Mouse (Mus musculus) lung, embryonic 16.5 days (tissue): Measurements from ENCODE around the gene Elp1. TPM values are rescaled to one million over a fixed set of nuclear protein-coding genes. Genes with fewer than 3 reads are reported as not detected.

Source experiments
- ATAC-seq: fragments of 200-750 bp; cut with Nextera tagmentation; 2 replicates; pipeline ENCODE4 v1.8.0; 2017; ENCODE audit warnings: low read depth, mild to moderate bottlenecking, moderate library complexity
- H3K27ac ChIP-seq: fragments of 300-500 bp; sonication (generic); 2 replicates; pipeline ENCODE4 v1.5.1; 2014; ENCODE audit warnings: mild to moderate bottlenecking, control low read depth, low read length
- H3K27me3 ChIP-seq: fragments of 300-500 bp; sonication (generic); 2 replicates; pipeline ENCODE4 v1.6.1; 2014; ENCODE audit warnings: low read depth, low read length, mixed read lengths; ENCODE audit not compliant: control insufficient read depth, insufficient read depth
- H3K36me3 ChIP-seq: fragments of 300-500 bp; sonication (generic); 2 replicates; pipeline ENCODE4 v1.6.1; 2014; ENCODE audit warnings: low read length; ENCODE audit not compliant: control insufficient read depth, insufficient read depth
- H3K4me1 ChIP-seq: fragments of 300-500 bp; sonication (generic); replicated peaks from 2 replicates; pipeline ENCODE4 v1.6.1; 2014; ENCODE audit warnings: low read length, mixed read lengths; ENCODE audit not compliant: control insufficient read depth, insufficient read depth
- H3K4me2 ChIP-seq: fragments of 300-500 bp; sonication (generic); 2 replicates; pipeline ENCODE4 v1.6.1; 2014; ENCODE audit warnings: low read depth, low read length, control low read depth
- H3K4me3 ChIP-seq: fragments of 300-500 bp; sonication (generic); 2 replicates; pipeline ENCODE4 v1.5.1; 2014; ENCODE audit warnings: mild to moderate bottlenecking, low read length, control low read depth
- H3K9ac ChIP-seq: fragments of 300-500 bp; sonication (generic); 2 replicates; pipeline ENCODE4 v1.6.1; 2014; ENCODE audit warnings: low read length, control low read depth
- H3K9me3 ChIP-seq: fragments of 300-500 bp; sonication (generic); 2 replicates; pipeline ENCODE4 v1.6.1; 2016; ENCODE audit warnings: low read length; ENCODE audit not compliant: control insufficient read depth
- WGBS: fragments of 180-500 bp; shearing (Covaris S2); extraction: QIAGEN DNeasy Blood & Tissue Kit; methylation state at CpG from one replicate; pipeline ENCODE4 v1.1.7; 2014; 5-methylcytosine and 5-hydroxymethylcytosine counted together
- polyA plus RNA-seq: library from polyadenylated mRNA; unstranded; fragments of >200 nt; fragmentation: Nextera tagmentation; extraction: Ambion mirVana; gene quantifications from 2 replicates; pipeline ENCODE4 v1.2.1, GENCODE M21; 2015

Elp1 gene
- polyA plus RNA-seq, 1 experiment from 2014 or later, result 29.7 TPM

DNA sequence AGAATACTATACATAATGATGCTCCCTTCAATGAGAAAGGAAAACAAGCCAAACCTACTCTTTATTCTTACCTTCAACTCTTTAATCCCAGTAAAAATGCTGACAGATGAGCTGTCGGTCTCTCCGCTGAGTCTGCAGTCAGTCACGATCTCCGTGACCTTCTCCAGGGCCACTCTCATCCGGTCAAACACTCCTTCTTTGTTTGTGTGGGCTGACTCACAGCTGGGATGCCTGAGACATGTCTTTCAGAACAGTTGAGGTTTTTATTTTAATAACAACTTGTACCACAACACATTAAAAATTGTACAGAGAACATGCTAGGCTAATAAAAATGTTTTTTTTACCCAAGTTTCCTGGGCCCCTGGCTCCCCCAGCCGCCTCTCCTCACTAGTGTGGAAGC lies 35.5 kb upstream of the Elp1 start:
- ATAC-seq, result no peak
- WGBS, result 65% methylated on average over 6 of the region's 6 CpGs
- H3K4me1 ChIP-seq, result peaks cover 4% of the 10 kb centered on the region; the same call in 1 of the 2 replicates
- H3K27ac ChIP-seq, result no peak overlapping the region
- peaks cover 3% of the 10 kb centered on the region for H3K36me3 ChIP-seq
- H3K9ac ChIP-seq, result no peak overlapping the region
- no peaks in the 10 kb centered on the region for H3K27me3 ChIP-seq
- H3K9me3 ChIP-seq, result no peaks in the 10 kb centered on the region
- H3K4me2 ChIP-seq, result no peak overlapping the region
- no peak overlapping the region for H3K4me3 ChIP-seq

GRCm38 (mm10) chr4:56831998-56832397 lies 29.9 kb upstream of the Elp1 start:
- Histone ChIP-seq H3K4me3 (no peak overlapping the region), H3K4me1 (peaks cover 4% of the 10 kb centered on the region), H3K36me3 (peaks cover 4% of the 10 kb centered on the region), H3K4me2 (no peak overlapping the region), H3K27ac (no peak overlapping the region), H3K27me3 (no peaks in the 10 kb centered on the region), H3K9me3 (no peaks in the 10 kb centered on the region), H3K9ac (no peak overlapping the region)
- 66% methylated on average over 7 of the region's 7 CpGs for WGBS
- no peak for ATAC-seq

GRCm38 (mm10) chr4:56831013-56831609 lies 29.0 kb upstream of the Elp1 start:
- peak; percentile 67 for ATAC-seq
- no peaks in the 10 kb centered on the region for H3K9me3 ChIP-seq
- H3K9ac ChIP-seq, result no peak overlapping the region
- peaks cover 4% of the 10 kb centered on the region for H3K4me1 ChIP-seq
- H3K27ac ChIP-seq, result no peak overlapping the region
- H3K4me2 ChIP-seq, result peak overlapping the region; percentile 6; the same call in 1 of the 2 replicates
- no peak overlapping the region for H3K4me3 ChIP-seq
- no peaks in the 10 kb centered on the region for H3K27me3 ChIP-seq
- H3K36me3 ChIP-seq, result peaks cover 2% of the 10 kb centered on the region; the same call in 1 of the 2 replicates
- 35% methylated on average over 13 of the region's 13 CpGs for WGBS

DNA sequence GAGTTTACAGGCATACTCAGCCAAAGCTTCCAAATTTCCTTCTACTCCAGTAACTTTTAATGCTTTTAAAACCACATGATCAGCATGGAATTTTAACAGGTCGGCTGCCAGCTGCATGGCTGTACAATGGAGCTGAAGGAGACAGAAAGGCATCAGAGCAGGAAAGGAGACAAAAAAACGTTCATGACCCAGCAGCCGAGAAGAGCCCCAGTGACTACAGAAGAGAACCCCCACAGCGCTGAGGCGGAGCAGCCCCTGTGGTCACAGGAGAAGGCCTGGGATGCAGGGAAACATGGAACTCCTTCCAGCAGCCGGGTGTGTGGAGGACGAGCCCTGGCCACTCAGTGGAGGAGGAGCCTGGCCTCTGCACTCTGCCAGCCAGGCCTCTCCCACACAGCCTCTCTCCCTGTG lies 27.4 kb upstream of the Elp1 start:
- H3K36me3 ChIP-seq, result peaks cover 2% of the 10 kb centered on the region; the same call in 1 of the 2 replicates
- H3K4me1 ChIP-seq, result peaks cover 4% of the 10 kb centered on the region
- ATAC-seq, result peak; percentile 54; the same call in 1 of the 2 replicates
- H3K9me3 ChIP-seq, result no peaks in the 10 kb centered on the region
- no peak overlapping the region for H3K9ac ChIP-seq
- 70% methylated on average over 7 of the region's 7 CpGs for WGBS
- H3K27me3 ChIP-seq, result no peaks in the 10 kb centered on the region
- H3K4me2 ChIP-seq, result no peak overlapping the region
- H3K4me3 ChIP-seq, result no peak overlapping the region
- H3K27ac ChIP-seq, result no peak overlapping the region

GRCm38 (mm10) chr4:56828932-56829331 lies 26.8 kb upstream of the Elp1 start:
- no peak for ATAC-seq
- H3K4me2 ChIP-seq, result no peak overlapping the region
- H3K4me3 ChIP-seq, result no peak overlapping the region
- no peak overlapping the region for H3K27ac ChIP-seq
- H3K4me1 ChIP-seq, result peaks cover 4% of the 10 kb centered on the region
- no peak overlapping the region for H3K9ac ChIP-seq
- 77% methylated on average over 3 of the region's 3 CpGs for WGBS
- H3K36me3 ChIP-seq, result peaks cover 2% of the 10 kb centered on the region; the same call in 1 of the 2 replicates
- H3K27me3 ChIP-seq, result no peaks in the 10 kb centered on the region
- no peaks in the 10 kb centered on the region for H3K9me3 ChIP-seq

- H3K4me2 ChIP-seq, result no peak overlapping the region
- H3K9ac ChIP-seq, result no peak overlapping the region
- no peaks in the 10 kb centered on the region for H3K27me3 ChIP-seq
- ATAC-seq, result no peak
- H3K4me1 ChIP-seq, result no peaks in the 10 kb centered on the region
- no peaks in the 10 kb centered on the region for H3K36me3 ChIP-seq
- WGBS, result 84% methylated on average over 9 of the region's 9 CpGs
- H3K27ac ChIP-seq, result no peak overlapping the region
- H3K9me3 ChIP-seq, result no peaks in the 10 kb centered on the region
- H3K4me3 ChIP-seq, result no peak overlapping the region
Measured at GRCm38 (mm10) chr4:56824231-56824630, 22.1 kb upstream of the Elp1 start.

DNA sequence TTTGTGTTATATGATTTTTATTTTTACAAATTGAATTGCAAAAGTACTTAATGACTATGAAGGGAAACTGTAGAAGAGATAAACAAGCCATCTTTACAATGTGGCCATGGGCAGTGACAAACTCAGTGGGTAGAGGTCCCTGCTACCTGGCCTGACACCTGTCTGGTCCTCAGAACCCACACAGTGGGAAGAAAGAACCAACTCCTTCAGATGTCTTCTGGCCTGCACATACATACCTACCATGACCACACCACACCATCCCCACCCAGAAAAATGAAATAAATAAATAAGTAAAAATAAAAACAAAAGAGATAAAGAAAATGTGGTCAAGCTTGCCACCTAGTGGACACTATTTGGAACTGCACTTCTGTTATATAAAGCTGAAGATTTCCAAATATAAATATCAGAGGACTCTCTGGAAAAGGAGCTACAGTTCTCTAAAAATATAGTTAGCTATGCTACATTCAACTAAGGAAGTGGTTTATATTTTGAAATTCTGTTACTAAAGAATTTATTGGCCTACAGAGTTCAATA lies 18.0 kb upstream of the Elp1 start:
- no peak overlapping the region for H3K4me2 ChIP-seq
- no peaks in the 10 kb centered on the region for H3K9me3 ChIP-seq
- no peaks in the 10 kb centered on the region for H3K4me1 ChIP-seq
- no peaks in the 10 kb centered on the region for H3K36me3 ChIP-seq
- H3K27me3 ChIP-seq, result no peaks in the 10 kb centered on the region
- H3K27ac ChIP-seq, result no peak overlapping the region
- no peak overlapping the region for H3K4me3 ChIP-seq
- ATAC-seq, result no peak
- no peak overlapping the region for H3K9ac ChIP-seq

DNA sequence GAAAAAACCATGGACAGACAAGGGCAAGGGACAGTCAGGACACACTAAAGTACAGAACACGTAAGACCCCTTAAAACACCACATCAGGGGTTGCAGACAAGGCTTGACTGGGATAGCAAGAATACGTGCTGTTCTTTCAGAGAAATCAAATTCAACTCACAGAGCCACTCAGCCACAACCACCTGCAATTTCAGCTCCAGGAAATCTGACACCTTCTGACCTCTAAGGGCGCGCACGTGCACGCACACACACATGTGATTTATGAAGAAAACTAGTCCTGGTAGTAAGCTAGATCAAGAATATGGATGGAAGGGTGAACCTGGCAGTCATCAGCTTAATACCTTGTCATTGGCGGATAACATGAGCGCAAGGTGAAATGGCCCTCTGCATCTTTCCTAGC lies 13.0 kb upstream of the Elp1 start:
- WGBS, result 81% methylated on average over 8 of the region's 8 CpGs

GRCm38 (mm10) chr4:56812096-56812495 lies 10.0 kb upstream of the Elp1 start:
- Histone ChIP-seq H3K27ac (no peak overlapping the region), H3K4me3 (no peak overlapping the region), H3K4me2 (no peak overlapping the region), H3K4me1 (no peaks in the 10 kb centered on the region), H3K9me3 (no peaks in the 10 kb centered on the region), H3K27me3 (no peaks in the 10 kb centered on the region), H3K9ac (no peak overlapping the region), H3K36me3 (peaks cover under 1% of the 10 kb centered on the region; the same call in 1 of the 2 replicates)
- WGBS, result 72% methylated on average over 4 of the region's 4 CpGs
- no peak for ATAC-seq

More for the DNA sequence above, 13.0 kb upstream of the Elp1 start:
- Histone ChIP-seq H3K4me2 (no peak overlapping the region), H3K9me3 (no peaks in the 10 kb centered on the region), H3K9ac (no peak overlapping the region), H3K27ac (no peak overlapping the region), H3K36me3 (no peaks in the 10 kb centered on the region; the same call in 1 of the 2 replicates), H3K4me1 (no peaks in the 10 kb centered on the region), H3K4me3 (no peak overlapping the region), H3K27me3 (no peaks in the 10 kb centered on the region)
- ATAC-seq, result no peak
